Mouse (Mus musculus) stomach, postnatal 0 days (tissue): ENCODE data around the gene Atg14.

Source experiments
- CTCF ChIP-seq: IDR thresholded peaks from 2 replicates; pipeline ENCODE4 v1.5.1; 2016; ENCODE audit warnings: antibody characterized with exemption, low read depth, mild to moderate bottlenecking, moderate library complexity
- EP300 ChIP-seq: optimal IDR thresholded peaks from 2 replicates; pipeline ENCODE3; 2016; ENCODE audit warnings: antibody characterized with exemption

DNA sequence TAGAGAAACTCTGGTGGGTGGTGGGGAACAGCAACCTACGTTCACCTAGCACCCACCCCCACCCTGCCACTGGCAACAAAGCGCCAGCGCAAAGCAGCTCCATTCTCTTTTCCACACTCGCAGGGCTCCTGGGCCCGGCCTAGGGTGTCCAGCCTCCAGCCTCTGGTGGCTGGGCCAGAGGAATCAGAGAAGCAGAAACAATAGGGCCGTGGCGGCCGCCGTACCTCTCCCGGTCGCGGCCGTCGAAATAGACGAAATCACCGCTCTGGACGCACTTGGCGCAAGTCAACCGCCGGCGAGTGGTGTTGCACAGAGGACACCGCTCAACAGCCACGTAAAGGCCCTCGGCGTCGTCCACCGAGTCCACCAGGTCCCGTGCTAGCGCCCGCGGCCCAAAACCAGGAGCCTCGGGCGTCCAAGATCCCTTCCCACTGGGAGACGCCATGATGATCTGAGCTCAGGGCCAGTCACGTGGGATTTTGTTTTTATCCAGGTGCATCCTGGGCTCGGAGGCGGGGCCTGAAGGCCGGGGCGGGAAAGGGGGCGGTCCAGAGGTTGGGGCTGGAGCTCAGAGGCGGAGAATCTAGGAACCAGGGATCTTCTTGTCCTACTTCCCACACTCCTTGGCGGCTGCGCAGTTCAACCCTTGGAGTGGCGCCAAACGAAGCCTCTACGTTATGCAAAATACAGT lies 2.3 kb downstream of the Atg14 start:
- TF ChIP-seq CTCF (no peak), EP300 (no peak)
